Mouse (Mus musculus) heart, adult 2 months (tissue): ENCODE data around the gene Gm20481.

Source experiments
- CTCF ChIP-seq: fragments of 200-600 bp; IDR thresholded peaks from 2 replicates; pipeline ENCODE4 v1.8.1; 2022; ENCODE audit warnings: antibody characterized with exemption, mild to moderate bottlenecking, moderate library complexity
- EP300 ChIP-seq: fragments of 200-500 bp; IDR thresholded peaks from 2 replicates; pipeline ENCODE4 v1.6.1; 2011; ENCODE audit warnings: low read depth, low read length, control low read depth; ENCODE audit not compliant: insufficient read depth
- POLR2A ChIP-seq: fragments of 200-500 bp; IDR thresholded peaks from 2 replicates; pipeline ENCODE4 v1.6.1; 2011; ENCODE audit warnings: mild to moderate bottlenecking, low read depth, low read length, control low read depth; ENCODE audit not compliant: insufficient read depth

DNA sequence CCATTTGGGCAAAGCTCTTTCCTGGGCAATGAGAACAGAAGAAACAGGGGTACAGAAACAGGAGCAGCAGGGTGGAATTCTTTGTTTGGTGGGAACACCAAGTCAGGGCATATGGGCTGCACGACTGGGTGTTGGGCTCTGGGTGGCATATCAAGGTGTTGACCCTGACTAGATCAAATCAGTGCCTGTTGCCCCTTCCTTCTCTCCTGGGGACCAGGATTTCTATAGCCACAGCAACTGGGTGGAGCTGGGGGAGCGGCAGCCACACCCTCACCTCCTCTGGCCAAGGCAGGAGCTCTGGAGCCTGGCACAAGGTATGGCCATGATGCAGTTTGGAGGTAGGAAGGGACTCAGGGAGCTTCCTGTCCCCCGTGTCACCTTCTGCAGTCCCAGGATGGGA, 48.5 kb downstream of the Gm20481 start:
- TF ChIP-seq POLR2A: no peak
- no peak for TF ChIP-seq CTCF
- no peak for TF ChIP-seq EP300
